Mouse (Mus musculus) layer of hippocampus, postnatal 10 days (tissue): ENCODE measurements around the gene Gm10643. TPM values are rescaled to one million over a fixed set of nuclear protein-coding genes. Genes with fewer than 3 reads are reported as not detected.
A peak's percentile ranks its signal among the peaks of the same experiment; 100 is the strongest.

ENCODE experiments used
- DNase-seq, 2 experiments: peaks; one replicate each; pipeline ENCODE4 v3.0.0; 2021; ENCODE audit warnings: low spot score in 2 of 2
- long read RNA-seq: library from polyadenylated mRNA; stranded (forward); transcript quantifications from one replicate; pipeline ENCODE4 v2.0.0, GENCODE M21; 2023
- total RNA-seq, 2 experiments: library from RNA; stranded (reverse); gene quantifications; 2 replicates each; pipeline ENCODE4 v1.2.3; 2021

The Gm10643 gene
- total RNA-seq, result 1 to 10 TPM; 3.0 to 5.3 TPM
- long read RNA-seq, partial matches to known transcripts, result 0 of 3 reads
- long read RNA-seq, other reads (novel, unspliced or antisense), result 0 of 3 reads

DNA sequence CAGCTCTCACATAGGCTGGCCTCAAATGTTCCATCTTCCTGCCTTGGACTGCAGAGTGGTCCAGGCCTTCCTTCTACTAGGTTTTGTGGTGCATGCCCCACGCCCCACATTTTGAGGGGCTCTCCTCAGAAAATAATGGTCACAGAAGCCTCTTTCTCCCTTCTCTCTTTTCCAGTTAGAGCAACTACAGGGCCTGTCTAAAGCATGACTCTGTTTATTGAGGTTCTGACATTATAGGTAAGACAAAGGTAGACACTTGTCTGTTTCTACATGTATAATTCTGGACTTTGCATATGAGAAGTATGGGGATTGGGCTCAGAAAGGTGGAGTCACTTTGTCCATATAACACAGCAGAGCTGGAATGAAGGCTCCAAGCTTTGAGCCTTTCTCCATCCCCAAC, at the start of gene Gm10643:
TSS of gene Gm10643 (minus strand) at position 101 of the 400 bp plus-strand sequence.
- DNase-seq, result no peak

DNA sequence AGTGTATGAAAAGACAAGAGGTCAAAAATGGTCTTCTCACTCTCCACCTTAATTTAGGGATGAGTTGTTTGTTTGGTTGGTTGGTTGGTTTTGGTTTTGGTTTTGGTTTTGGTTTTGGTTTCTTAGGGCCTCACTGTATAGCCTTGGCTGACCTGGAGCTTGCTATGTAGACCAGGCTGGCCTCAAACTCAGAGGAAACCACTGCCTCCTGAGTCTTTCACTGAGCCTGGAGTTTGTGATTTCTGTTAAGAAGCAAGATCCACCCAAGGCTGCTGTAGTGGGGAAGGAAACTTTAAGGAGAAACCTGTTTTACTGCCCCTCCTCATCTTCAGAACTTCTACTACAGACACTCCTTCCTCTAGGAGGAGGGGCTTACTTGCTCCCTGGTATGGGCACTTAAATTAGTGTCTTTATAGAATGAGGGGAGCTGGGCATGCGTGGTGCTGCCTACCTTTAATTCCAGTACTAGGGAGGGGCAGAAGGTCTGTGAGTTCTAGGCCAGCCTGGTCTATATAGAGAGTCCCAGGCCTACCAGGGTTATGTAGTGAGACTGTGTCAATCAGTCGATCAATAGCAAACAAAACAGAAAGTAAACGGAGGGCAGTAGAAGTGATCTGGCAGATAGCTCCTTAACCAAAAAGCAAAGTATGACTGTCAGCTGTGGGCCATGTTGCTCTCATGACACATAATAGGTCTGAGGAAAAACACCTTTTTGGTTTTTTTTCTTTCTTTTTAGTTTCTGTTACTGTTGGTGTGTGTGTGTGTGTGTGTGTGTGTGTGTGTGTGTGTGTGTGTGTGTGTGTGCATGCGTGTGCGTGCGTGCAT, 41.5 kb upstream of the Gm10643 start:
- DNase-seq, result no peak

DNA sequence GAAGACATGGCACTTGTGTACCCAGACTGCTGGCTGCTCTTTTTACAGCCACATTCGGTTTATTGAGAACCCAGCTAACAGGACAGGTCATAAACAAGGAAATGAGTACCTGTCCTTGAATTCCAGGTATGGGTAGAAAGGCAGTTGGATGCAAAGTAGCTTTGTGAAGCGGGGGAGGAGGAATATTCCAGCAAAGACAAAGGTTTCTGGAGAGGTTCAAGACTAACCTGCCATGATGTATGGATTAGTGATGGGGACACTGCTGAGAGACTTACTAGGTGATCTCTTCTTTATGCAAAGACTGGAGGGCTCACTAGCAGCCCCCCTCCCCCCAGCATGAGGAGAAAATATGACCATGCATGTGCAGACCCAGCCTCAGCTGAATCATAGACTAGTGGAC, 40.7 kb upstream of the Gm10643 start:
- no peak for DNase-seq

DNA sequence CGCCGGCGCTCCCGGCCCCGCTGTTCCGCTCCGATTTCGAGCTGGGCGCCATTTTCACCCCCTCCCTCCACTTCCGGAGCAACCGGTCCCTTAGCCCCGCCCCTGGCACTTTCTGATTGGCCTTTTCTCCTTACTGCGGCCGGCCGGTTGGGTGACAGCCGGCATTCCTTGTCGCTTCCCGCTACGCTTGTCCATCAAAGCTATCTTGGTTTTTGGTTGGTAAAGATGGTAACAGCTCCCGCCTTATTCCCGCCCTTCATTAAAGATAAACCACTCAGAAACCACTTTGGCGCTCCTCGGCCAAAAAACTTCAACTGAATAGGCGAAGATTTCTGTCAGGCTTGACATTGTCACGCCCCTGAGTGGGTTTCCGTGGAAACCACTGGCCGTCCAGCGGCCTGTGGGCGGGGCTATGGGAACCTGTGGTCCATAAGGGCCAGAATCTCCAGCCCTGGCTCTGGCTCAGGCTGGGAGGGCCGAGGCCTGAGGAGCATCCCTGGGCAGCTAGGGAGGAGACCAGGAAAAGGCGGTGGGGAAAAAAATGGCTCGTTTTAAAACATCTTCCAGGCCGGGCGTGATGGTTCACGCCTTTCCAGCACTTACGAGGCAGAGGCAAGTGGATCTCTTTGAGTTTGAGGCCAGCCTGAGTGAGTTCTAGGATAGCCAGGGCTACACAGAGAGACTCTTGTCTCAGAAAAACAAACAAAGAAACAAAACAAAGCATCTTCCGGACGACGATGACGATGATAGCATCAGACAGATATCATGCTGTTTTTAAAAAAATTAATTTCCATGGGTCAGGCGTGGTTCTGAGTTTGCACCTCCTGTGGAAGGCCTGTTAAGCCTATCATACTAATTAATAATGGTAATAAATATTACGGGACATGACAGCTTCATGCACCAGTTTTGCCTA, 40.0 kb upstream of the Gm10643 start, which contains the start of gene Dcaf15:
TSS of gene Dcaf15 (minus strand) at position 72 of the 913 bp plus-strand sequence.
- DNase-seq, result peak; percentile 98

DNA sequence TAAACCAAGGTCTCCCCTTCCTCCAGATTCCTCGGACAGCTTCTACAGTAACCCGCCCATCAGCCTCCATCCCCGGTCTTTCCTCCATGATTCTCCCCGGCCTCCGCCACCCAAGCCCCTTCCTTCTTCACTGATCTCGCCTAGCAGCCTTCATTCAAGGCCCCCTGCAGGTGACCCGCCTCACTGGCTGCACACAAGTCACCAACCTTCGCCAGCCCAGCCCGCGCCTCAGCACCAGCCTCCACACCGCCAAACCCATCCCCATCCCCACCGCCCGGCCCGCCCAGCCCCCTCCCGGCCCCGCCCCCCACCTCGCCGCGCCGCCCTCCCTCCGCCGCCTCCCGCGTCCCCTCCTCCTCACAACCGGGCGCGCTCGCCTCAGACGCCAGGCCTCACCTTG, 39.3 kb upstream of the Gm10643 start:
- DNase-seq, result no peak

DNA sequence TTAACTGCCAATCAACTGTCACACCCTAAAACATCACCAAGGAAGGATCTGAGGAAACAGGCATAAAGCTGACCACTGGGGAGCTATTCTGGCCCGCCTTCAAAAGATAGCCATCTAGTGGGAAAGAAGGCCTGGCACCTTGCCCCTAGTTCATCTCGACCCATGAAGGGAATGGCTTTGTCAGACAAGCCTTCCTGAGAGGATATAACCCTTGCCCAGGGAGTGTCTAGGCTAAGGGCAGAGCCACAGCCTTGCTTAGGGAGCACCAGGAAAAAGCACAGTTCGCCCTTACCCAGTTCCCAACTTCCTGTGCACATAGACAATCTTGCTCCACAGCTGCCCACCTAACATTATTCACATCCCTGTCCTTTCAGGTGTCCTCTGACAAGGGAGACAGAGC, 38.7 kb upstream of the Gm10643 start:
- no peak for DNase-seq

DNA sequence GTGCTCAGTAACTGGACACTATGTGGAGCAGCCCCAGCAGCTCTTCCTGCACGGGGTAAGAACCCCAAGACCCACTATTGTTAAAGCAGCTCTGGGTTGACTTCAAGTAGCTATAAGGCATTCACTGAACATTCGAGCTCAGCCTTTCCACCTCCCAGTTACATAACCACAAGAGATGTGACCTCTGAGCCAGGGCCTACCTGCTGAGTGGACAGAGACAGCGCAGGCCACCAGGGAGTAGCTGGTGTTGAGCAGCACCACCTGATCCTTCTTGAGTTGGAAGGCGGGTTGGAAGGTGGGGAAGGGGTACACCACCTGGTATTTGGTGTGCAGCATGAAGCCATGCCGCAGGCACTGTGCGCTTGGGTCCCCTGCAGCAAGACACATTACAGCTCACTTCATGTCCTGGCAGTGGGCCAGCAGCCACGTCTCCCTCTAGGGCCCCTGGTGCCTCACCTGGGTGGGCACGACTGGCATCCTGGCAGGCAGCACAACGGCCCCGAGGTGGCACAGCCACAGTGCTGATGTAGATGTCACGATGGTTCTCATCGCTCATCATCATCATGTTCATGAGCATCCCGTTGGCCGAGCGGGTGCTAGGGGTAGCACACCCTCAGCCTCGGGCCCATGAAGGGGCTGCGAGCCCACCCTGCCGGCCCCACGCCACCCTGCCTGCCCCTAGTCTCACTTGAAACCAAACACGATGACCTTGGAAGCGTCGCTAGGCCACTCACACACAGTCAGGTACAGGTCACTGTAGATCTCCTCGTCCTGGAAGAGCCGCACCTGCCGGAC, 36.7 kb upstream of the Gm10643 start:
- DNase-seq, result no peak

DNA sequence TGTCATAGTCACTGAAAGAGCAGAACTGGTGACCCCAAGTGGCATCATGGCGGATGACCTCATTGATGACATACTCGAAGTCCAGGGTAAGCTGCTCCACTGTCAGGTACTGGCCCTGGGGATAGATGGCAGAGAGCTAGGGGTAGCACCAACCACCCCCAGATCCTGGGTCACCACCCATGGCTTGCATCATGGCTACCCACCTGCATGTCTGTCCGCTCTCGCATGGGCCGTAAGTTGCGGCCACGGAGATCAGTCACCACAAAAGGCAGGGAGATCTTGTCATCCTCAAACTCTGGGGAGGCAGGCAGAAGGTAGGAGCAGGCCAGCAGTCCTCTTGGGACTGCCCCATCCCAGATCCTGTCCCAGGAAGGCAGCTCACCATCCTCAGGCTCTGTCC, 33.4 kb upstream of the Gm10643 start:
- DNase-seq, result no peak

DNA sequence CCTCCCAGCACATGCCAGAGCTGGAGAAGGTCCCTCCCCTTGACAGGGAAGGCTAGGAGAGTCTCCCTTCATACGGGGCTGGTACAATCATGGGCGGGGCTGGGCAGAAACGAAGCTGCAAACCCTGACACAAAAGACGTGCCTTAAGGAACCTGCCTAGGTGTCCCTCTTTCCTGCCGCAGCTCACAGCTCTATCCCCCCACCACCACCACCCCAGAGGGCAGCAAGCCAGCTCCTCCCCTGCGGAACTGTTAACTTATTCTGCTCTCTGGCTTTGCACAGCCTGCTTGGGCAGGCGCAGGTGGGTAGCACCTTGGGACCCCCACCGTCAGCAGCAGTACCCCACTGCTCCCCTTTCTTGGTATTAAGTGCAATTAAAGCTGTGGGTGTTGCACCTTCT, 31.1 kb upstream of the Gm10643 start:
- DNase-seq, result no peak

DNA sequence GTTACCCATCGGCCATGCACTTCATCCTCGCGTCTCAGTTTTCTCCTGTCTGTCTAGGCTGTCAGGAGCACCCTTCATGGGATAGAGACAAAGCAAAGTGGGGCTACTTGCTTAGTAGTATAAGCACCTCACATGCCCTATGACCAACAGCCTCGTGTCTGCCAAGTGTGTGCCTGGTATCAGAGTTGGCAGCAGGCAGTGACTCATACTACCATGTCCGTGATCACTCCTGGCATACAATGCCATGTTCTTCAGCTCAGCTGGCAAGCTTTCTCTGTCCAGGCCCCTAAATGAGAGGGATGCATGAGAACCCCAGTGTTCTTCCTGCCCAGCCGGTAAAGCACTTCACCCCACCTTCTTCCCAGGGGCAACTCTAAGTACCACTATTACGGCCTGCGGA, 25.6 kb upstream of the Gm10643 start:
- DNase-seq, result no peak

DNA sequence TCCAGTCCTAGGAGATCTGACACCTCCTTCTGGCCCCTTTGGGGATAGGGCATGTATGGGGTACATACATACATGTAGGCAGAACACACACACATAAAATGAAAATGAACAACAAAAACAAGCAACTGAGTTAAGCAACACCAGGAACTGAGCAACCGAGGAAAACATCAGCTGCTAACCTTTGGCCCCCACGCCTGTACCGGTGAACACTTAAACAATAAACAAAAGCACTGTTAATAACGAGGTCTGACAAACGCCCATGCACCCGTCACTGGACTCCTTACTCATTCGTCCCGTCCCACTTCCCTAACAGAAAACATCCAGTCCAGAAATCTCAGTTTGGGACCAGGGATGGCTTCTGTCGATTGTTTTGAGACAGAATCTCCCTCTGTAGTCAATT, 24.3 kb upstream of the Gm10643 start:
- DNase-seq, result no peak

DNA sequence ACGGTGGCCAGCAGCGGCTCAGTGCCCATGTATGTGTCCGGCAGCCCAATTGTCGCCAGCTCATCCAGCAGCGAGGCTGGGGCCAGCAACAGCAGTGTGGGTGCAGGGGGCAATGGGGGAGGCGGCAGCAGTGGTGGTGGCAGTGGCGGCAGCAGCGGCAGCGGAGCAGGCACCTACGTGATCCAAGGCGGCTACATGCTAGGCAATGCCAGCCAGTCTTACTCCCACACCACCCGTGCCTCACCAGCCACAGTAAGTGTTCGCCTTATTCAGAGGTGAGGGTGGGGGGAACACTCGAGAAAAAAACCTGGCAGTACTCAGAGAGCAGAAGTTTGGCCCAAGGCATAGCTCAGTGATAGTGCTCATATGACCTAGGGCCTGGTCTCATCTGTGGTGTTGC, 22.9 kb upstream of the Gm10643 start:
- no peak for DNase-seq

DNA sequence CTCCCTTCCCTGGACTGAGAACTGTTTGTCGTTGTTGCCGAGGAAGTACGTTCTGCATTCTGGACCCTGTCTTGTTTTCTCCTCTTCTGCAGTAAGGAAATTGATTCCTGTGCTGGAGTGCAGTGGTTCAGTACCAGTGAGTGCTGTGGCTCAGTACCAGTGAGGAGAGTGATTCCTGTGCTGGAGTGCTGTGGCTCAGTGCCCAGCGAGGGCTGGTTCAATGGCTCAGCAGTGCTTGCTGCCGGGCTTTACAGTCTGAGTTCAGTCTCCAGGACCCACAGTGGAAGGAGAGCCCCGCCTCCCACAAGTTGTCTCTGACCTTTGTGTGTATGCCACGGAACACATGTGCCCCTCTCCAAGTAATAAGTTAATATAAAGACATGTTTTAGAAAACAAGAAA, 22.2 kb upstream of the Gm10643 start:
- no peak for DNase-seq

DNA sequence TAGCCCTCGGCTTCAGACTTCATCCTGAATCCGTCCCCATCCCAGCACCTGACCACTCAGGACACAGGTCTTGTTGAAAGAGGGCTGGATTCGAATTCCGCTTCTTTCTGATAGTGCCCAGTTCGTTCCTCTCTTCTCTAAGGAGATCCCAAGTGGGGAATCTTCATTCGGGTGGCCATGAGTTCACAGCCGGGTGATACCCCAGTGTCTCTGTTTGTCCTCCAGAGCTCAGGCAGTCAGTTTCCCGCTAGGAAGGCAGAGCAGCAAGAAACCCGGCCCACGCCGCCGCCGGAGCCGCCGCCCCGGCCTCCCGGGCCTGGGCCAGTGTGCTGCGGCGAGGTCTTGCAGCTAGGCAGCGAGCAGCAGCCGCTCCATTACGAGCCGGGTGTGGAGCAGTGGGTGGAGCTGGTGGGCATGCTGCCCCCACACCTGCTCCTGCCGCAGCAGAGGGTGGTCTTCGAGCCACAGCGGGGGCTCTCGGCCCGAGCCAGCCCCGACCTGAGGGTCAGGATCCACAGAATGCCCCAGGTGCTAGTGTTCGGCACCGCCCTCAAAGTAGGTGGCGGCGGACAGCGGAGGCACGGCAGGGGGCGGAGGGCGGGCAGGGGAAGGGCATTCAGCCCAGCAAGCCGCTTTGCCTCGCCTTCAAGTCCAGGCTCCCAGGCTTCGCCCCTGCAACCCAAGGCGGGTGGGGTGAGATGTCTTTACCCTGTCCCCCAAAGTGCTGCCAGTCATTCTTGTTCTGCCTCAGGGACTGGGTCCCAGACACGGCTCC, 19.6 kb upstream of the Gm10643 start:
- no peak for DNase-seq

DNA sequence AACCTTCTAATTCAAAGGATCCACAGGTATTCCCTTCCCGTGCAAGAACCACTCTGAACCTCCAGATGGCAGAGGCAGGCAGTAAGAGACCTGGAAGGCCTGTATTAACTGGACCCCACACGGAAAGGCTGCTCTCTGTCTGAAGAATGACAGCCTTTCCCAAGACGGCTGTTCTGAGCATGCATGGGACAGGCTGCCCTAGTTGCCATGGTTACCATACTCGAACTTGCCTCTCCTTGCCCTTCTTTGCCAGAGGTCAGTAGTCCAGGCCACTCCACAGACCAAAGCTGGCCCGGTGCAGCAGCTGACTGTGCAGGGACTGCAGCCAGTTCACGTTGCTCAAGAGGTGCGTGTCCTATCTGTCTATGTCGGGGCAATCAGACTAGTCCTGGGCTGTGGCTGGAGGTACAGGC, 18.9 kb upstream of the Gm10643 start:
- no peak for DNase-seq

DNA sequence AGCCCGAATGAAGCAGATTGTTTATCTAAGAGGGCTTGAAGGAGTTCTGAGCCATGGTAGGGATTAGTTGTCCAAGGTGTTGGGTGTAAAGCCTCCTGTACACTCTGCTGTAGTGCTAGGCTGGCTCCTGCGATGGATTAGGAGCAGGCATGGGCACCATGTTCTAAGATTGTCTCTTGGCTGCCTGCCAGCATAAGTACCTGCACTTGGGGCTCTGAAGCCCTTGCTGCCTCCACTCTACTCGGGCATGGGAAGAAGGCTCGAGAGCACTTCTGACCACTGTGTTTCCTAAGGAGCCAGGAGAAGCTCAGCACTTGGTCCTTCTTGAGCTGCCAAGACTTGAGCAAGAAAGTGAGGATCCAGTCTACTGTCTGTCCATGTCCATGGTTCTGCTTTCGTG, 14.3 kb upstream of the Gm10643 start:
- DNase-seq, result no peak

DNA sequence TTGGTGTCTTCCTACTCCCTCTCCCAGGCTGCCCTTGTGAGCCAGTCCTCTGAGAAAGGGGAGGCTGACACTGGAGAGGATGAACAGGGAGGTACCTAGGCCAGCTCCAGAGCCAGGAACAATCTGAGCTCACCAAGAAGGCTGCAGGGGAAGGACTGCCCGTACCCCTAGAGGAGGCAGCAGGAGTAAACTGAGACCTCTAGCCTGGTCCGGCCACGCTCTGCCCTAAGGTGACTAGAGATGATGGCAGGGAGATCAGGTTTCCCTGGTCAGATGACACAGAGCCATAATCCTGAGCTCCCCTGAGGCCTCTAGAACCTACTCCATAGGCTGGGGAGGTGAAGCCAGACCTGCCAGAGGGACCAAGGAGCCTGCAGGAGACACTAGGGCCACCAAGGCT, 11.9 kb upstream of the Gm10643 start:
- no peak for DNase-seq

DNA sequence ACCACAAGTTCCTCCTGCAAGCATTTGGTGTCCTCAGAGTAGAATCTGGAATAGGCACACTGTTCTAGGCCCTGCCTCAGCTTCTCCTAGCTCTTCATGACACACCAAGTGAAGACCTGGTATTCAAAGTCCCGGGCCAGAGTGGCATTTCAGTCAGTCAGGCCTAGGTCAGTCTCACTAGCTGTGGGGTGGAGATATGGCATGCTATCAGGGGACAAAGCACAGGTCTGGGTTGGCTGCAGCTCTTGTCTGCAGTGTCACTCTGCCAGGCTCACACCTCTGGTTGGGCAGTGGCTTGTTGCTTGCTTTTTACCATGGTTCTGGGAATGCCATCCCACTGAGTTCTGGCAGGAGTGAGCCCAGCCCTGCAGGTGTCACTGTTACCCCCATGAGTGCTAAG, 11.5 kb upstream of the Gm10643 start:
- no peak for DNase-seq

DNA sequence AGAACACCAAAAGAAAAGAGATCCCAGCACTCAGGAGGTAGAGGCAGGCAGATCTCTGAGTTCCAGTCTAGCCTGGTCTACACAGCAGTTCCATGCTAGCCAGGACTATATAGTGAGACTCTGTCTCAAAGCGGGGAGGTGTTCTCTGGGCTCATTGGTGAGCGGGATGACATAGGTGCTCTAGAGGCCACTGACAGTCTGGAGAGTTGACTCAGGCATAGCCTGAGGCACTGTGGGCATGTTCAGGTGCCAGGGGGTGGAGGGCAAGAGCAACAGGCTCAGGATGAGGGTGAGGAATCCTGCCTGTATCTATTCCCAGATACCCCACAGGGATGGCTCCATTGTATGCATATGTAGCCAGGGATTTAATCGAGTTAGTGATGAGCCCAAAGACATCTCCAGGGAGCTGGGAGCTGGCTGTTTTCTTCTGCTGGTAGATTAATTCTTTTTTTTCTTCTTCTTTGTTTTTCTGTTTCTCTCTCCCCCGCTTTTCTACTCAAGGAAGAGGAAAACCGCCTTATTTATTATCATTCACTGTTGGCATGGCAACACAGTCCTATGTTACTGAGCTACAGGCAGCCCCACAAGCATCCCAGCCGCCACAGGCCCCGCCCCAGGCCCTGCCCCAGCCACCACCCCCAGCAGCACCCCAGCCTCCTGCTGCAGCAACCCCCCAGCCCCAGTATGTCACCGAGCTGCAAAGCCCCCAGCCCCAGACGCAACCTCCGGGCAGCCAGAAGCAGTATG, 8.5 kb upstream of the Gm10643 start:
- no peak for DNase-seq

DNA sequence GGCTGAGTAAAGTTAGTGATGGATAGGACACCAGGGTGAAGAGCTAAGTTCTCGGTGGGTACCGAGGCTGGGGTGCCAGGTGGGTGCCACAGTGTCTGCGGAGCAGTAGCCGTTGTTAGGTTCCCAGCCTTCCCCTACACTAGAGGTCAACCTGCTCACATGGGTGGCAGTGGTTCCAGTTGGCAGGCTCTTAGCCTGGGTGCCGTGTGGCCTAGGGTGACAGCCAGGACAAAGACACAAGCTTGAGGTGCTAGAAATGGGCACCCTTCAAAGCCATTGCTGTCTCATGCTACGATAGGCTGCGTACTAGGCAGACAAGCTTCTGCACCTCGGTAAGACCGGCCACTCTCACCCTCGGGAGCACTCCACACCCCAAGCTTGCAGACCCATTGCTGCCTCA, 7.4 kb upstream of the Gm10643 start:
- no peak for DNase-seq
